Mouse (Mus musculus) neural tube, embryonic 15.5 days (tissue): ENCODE results near the gene Pkd1. TPM values are rescaled to one million over a fixed set of nuclear protein-coding genes. Genes with fewer than 3 reads are reported as not detected.
A peak's percentile ranks its signal among the peaks of the same experiment; 100 is the strongest.

Experiments used
- ATAC-seq: fragments of 200-750 bp; cut with Nextera tagmentation; 2 replicates; pipeline ENCODE4 v1.8.0; 2017; ENCODE audit warnings: mild to moderate bottlenecking, moderate TSS enrichment, moderate library complexity; ENCODE audit not compliant: low FRiP score
- H3K27ac ChIP-seq: fragments of 300-500 bp; sonication (generic); replicated peaks from 2 replicates; pipeline ENCODE4 v1.5.1; 2015; ENCODE audit warnings: mild to moderate bottlenecking, inconsistent platforms
- H3K27me3 ChIP-seq: fragments of 300-500 bp; sonication (generic); replicated peaks from 2 replicates; pipeline ENCODE4 v1.6.1; 2015; ENCODE audit warnings: inconsistent platforms
- H3K36me3 ChIP-seq: fragments of 300-500 bp; sonication (generic); 2 replicates; pipeline ENCODE4 v1.6.1; 2015; ENCODE audit warnings: inconsistent platforms
- H3K4me1 ChIP-seq: fragments of 300-500 bp; sonication (generic); 2 replicates; pipeline ENCODE4 v1.6.1; 2015; ENCODE audit warnings: inconsistent platforms
- H3K4me2 ChIP-seq: fragments of 300-500 bp; sonication (generic); 2 replicates; pipeline ENCODE4 v1.6.1; 2015; ENCODE audit warnings: inconsistent platforms, mild to moderate bottlenecking, moderate library complexity
- H3K4me3 ChIP-seq: fragments of 300-500 bp; sonication (generic); replicated peaks from 2 replicates; pipeline ENCODE4 v1.5.1; 2015; ENCODE audit warnings: mild to moderate bottlenecking, inconsistent platforms
- H3K9ac ChIP-seq: fragments of 300-500 bp; sonication (generic); replicated peaks from 2 replicates; pipeline ENCODE4 v1.6.1; 2015; ENCODE audit warnings: mild to moderate bottlenecking, inconsistent platforms
- H3K9me3 ChIP-seq: fragments of 300-500 bp; sonication (generic); replicated peaks from 2 replicates; pipeline ENCODE4 v1.6.1; 2016; ENCODE audit warnings: inconsistent platforms
- WGBS: fragments of 180-500 bp; shearing (Covaris S2); methylation state at CpG from one replicate; pipeline ENCODE4 v1.1.7; 2015; ENCODE audit warnings: mixed read lengths; 5-methylcytosine and 5-hydroxymethylcytosine counted together
- microRNA-seq: library from miRNA; unstranded; fragments of <30 nt; microRNA quantifications from one replicate; pipeline ENCODE4, GENCODE M21; 2017
- polyA plus RNA-seq: library from polyadenylated mRNA; unstranded; fragments of >200 nt; fragmentation: Nextera tagmentation; extraction: Ambion mirVana; gene quantifications from 2 replicates; pipeline ENCODE4 v1.2.1, GENCODE M21; 2015

Pkd1 gene
- polyA plus RNA-seq, 1 experiment from 2014 or later: 31.2 TPM

GRCm38 (mm10) chr17:24639571-24639988 lies 89.9 kb downstream of the Pkd1 start:
- ATAC-seq: no peak
- no peak overlapping the region for H3K9ac ChIP-seq

GRCm38 (mm10) chr17:24640119-24640518 lies 90.5 kb downstream of the Pkd1 start:
- no peak for ATAC-seq
- Histone ChIP-seq H3K27ac (peak overlapping the region; percentile 41; the same call in 1 of the 2 replicates), H3K9ac (no peak overlapping the region), H3K4me1 (peaks cover 7% of the 10 kb centered on the region), H3K9me3 (no peaks in the 10 kb centered on the region), H3K36me3 (peaks cover 19% of the 10 kb centered on the region), H3K4me2 (no peak overlapping the region), H3K27me3 (no peaks in the 10 kb centered on the region), H3K4me3 (no peak overlapping the region)
- 90% methylated on average over 7 of the region's 7 CpGs for WGBS

More at GRCm38 (mm10) chr17:24639571-24639988, 89.9 kb downstream of the Pkd1 start:
- peaks cover 19% of the 10 kb centered on the region for H3K36me3 ChIP-seq
- 62% methylated on average over 5 of the region's 5 CpGs for WGBS
- no peaks in the 10 kb centered on the region for H3K27me3 ChIP-seq
- H3K27ac ChIP-seq: peak overlapping the region; percentile 41
- no peak overlapping the region for H3K4me2 ChIP-seq
- no peaks in the 10 kb centered on the region for H3K9me3 ChIP-seq
- H3K4me3 ChIP-seq: no peak overlapping the region
- peaks cover 7% of the 10 kb centered on the region for H3K4me1 ChIP-seq

- Histone ChIP-seq H3K27me3 (no peaks in the 10 kb centered on the region), H3K27ac (no peak overlapping the region), H3K4me3 (no peak overlapping the region), H3K36me3 (peaks cover 19% of the 10 kb centered on the region), H3K4me1 (peaks cover 7% of the 10 kb centered on the region), H3K4me2 (no peak overlapping the region), H3K9me3 (no peaks in the 10 kb centered on the region), H3K9ac (no peak overlapping the region)
- ATAC-seq: no peak
- WGBS: 97% methylated on average over 15 of the region's 15 CpGs
Measured at GRCm38 (mm10) chr17:24640581-24640980, 90.9 kb downstream of the Pkd1 start.

GRCm38 (mm10) chr17:24641944-24642343 lies 92.3 kb downstream of the Pkd1 start:
- H3K27me3 ChIP-seq: no peaks in the 10 kb centered on the region
- H3K9me3 ChIP-seq: no peaks in the 10 kb centered on the region
- 92% methylated on average over 14 of the region's 14 CpGs for WGBS
- no peak overlapping the region for H3K9ac ChIP-seq
- peaks cover 7% of the 10 kb centered on the region for H3K4me1 ChIP-seq
- no peak overlapping the region for H3K27ac ChIP-seq
- H3K36me3 ChIP-seq: peaks cover 19% of the 10 kb centered on the region
- H3K4me3 ChIP-seq: no peak overlapping the region
- H3K4me2 ChIP-seq: no peak overlapping the region
- ATAC-seq: no peak

GRCm38 (mm10) chr17:24642791-24643343 lies 93.2 kb downstream of the Pkd1 start:
- H3K27ac ChIP-seq: no peak overlapping the region
- H3K36me3 ChIP-seq: peaks cover 19% of the 10 kb centered on the region
- no peak overlapping the region for H3K4me2 ChIP-seq
- no peaks in the 10 kb centered on the region for H3K9me3 ChIP-seq
- H3K4me3 ChIP-seq: no peak overlapping the region
- H3K4me1 ChIP-seq: peaks cover 7% of the 10 kb centered on the region
- WGBS: 82% methylated on average over 6 of the region's 6 CpGs
- no peaks in the 10 kb centered on the region for H3K27me3 ChIP-seq
- no peak overlapping the region for H3K9ac ChIP-seq
- ATAC-seq: no peak

GRCm38 (mm10) chr17:24644030-24644715 lies 94.5 kb downstream of the Pkd1 start:
- WGBS: 39% methylated on average over 7 of the region's 7 CpGs
- no peak for ATAC-seq
- H3K27ac ChIP-seq: peak overlapping the region; percentile 29
- no peak overlapping the region for H3K9ac ChIP-seq
- no peaks in the 10 kb centered on the region for H3K27me3 ChIP-seq
- peaks cover 18% of the 10 kb centered on the region for H3K4me1 ChIP-seq
- H3K4me2 ChIP-seq: 0 out of 2 replicates have a peak overlapping the region, but pooled peaks have one; percentile 3
- H3K4me3 ChIP-seq: no peak overlapping the region
- H3K36me3 ChIP-seq: peaks cover 13% of the 10 kb centered on the region
- no peaks in the 10 kb centered on the region for H3K9me3 ChIP-seq

DNA sequence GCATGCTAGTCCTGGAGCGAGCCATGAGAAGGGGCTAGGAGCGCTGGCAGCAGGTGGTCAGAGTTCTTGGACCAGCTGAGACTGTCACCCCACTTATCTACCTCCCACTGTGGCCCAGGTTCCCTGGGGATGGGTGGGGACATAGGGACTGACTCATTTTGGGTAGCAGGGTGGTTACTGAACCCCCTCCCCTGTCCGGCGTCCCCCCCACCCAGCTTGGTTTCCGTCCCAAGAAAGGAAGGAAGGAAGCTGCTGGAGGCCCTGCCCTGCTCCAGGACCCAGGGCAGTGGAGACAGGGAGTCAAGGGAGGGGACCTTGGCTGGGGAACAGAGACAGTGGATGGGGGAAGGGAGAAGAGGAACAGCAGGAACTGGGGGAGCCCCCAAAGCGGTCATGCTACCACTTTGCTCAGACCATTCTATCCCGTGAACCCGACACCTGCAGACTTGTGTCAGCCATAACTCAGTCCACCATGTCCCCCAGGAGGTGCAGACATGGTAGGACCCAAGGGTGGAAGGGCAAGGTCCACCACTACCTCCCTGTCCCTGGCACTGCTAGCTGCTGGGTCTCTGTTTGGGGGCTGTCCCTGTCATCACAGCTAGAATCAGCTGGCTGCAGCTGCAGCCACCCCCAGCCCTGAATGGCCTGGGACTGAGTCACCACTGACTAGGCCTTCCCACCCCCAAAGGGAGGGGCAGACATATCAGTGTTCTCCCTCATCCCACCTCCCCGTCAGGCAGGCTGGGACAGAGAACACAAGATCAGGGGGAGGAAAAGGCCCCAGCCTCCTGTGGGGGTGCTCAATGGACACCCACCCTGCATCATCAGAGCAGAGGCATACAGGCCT lies 95.5 kb downstream of the Pkd1 start:
- Histone ChIP-seq H3K4me1 (peaks cover 17% of the 10 kb centered on the region), H3K4me3 (no peak overlapping the region), H3K9ac (no peak overlapping the region), H3K27ac (peak overlapping the region; percentile 29; the same call in 1 of the 2 replicates), H3K9me3 (no peaks in the 10 kb centered on the region), H3K36me3 (peaks cover 13% of the 10 kb centered on the region), H3K4me2 (0 out of 2 replicates have a peak overlapping the region, but pooled peaks have one; percentile 3), H3K27me3 (no peaks in the 10 kb centered on the region)
- ATAC-seq: no peak
- 78% methylated on average over 9 of the region's 9 CpGs for WGBS

GRCm38 (mm10) chr17:24645916-24646315 lies 96.3 kb downstream of the Pkd1 start:
- peaks cover 8% of the 10 kb centered on the region for H3K36me3 ChIP-seq
- no peaks in the 10 kb centered on the region for H3K27me3 ChIP-seq
- no peak overlapping the region for H3K4me3 ChIP-seq
- no peak overlapping the region; the same call in 1 of the 2 replicates for H3K27ac ChIP-seq
- no peak overlapping the region for H3K4me2 ChIP-seq
- no peaks in the 10 kb centered on the region for H3K9me3 ChIP-seq
- no peak for ATAC-seq
- WGBS: 83% methylated on average over 3 of the region's 3 CpGs
- H3K4me1 ChIP-seq: peaks cover 23% of the 10 kb centered on the region
- no peak overlapping the region for H3K9ac ChIP-seq

Small RNAs within 50 kb of the gene (microRNA-seq; reads per million reads assigned to microRNA genes)
- not detected for gene Gm24589

Other genes starting within 250 kb of the Pkd1 start
- 0.70 and 1.3 TPM in 2 replicates for gene Abca17, start 198.8 kb upstream of the Pkd1 start, polyA plus RNA-seq
- gene Abca3, start 197.9 kb upstream of the Pkd1 start, polyA plus RNA-seq: 25.5 and 29.4 TPM in 2 replicates
- gene Rnps1, start 135.3 kb upstream of the Pkd1 start, polyA plus RNA-seq: 289 and 293 TPM in 2 replicates
- gene Eci1, start 123.2 kb upstream of the Pkd1 start, polyA plus RNA-seq: 51.5 and 58.8 TPM in 2 replicates
- gene Dnase1l2, start 106.7 kb upstream of the Pkd1 start, polyA plus RNA-seq: 5.4 and 8.7 TPM in 2 replicates
- 46.3 and 49.5 TPM in 2 replicates for gene E4f1, start 79.5 kb upstream of the Pkd1 start, polyA plus RNA-seq
- 76.1 and 79.7 TPM in 2 replicates for gene Pgp, start 79.4 kb upstream of the Pkd1 start, polyA plus RNA-seq
- 0.73 TPM in 1 of 2 replicates, not detected in the other for gene Bricd5, start 76.0 kb upstream of the Pkd1 start, polyA plus RNA-seq
- gene Mlst8, start 70.8 kb upstream of the Pkd1 start, polyA plus RNA-seq: 29.5 and 33.1 TPM in 2 replicates
- 42.7 and 53.4 TPM in 2 replicates for gene Caskin1, start 61.2 kb upstream of the Pkd1 start, polyA plus RNA-seq
- 83.2 and 89.4 TPM in 2 replicates for gene Traf7, start 21.9 kb upstream of the Pkd1 start, polyA plus RNA-seq
- 6.1 and 9.1 TPM in 2 replicates for gene Rab26, start 15.6 kb upstream of the Pkd1 start, polyA plus RNA-seq
- gene Tsc2, start 82.8 kb downstream of the Pkd1 start, polyA plus RNA-seq: 60.6 and 68.8 TPM in 2 replicates
- 8.3 and 10.0 TPM in 2 replicates for gene Nthl1, start 82.8 kb downstream of the Pkd1 start, polyA plus RNA-seq
- gene Slc9a3r2, start 100.5 kb downstream of the Pkd1 start, polyA plus RNA-seq: 60.2 and 65.7 TPM in 2 replicates
- gene Npw, start 108.6 kb downstream of the Pkd1 start, polyA plus RNA-seq: 0.42 and 0.51 TPM in 2 replicates
- gene Zfp598, start 119.9 kb downstream of the Pkd1 start, polyA plus RNA-seq: 19.2 and 20.5 TPM in 2 replicates
- gene Syngr3, start 140.1 kb downstream of the Pkd1 start, polyA plus RNA-seq: 214 and 242 TPM in 2 replicates
- 36.5 and 37.9 TPM in 2 replicates for gene Gfer, start 146.3 kb downstream of the Pkd1 start, polyA plus RNA-seq
- gene Noxo1, start 146.4 kb downstream of the Pkd1 start, polyA plus RNA-seq: 1.9 and 3.9 TPM in 2 replicates
- gene Tbl3, start 157.8 kb downstream of the Pkd1 start, polyA plus RNA-seq: 55.6 and 66.5 TPM in 2 replicates
- 0.15 TPM in 1 of 2 replicates, not detected in the other for gene Rnf151, start 168.2 kb downstream of the Pkd1 start, polyA plus RNA-seq
- 729 and 914 TPM in 2 replicates for gene Rps2, start 168.3 kb downstream of the Pkd1 start, polyA plus RNA-seq
- 302 and 304 TPM in 2 replicates for gene Ndufb10, start 174.6 kb downstream of the Pkd1 start, polyA plus RNA-seq
- 0.10 and 0.19 TPM in 2 replicates for gene Rpl3l, start 178.0 kb downstream of the Pkd1 start, polyA plus RNA-seq
- 23.2 and 24.4 TPM in 2 replicates for gene Msrb1, start 186.8 kb downstream of the Pkd1 start, polyA plus RNA-seq
- gene Hs3st6, start 203.2 kb downstream of the Pkd1 start, polyA plus RNA-seq: 0.37 and 0.38 TPM in 2 replicates